Mouse (Mus musculus) liver, adult 2 months (tissue): ENCODE measurements at regions not wholly inside any gene's neighbourhood (a gene's known extent, or its start where the extent isn't known, plus 50 kb on each side); places are given as distances from the start of the nearest gene placed in this dataset.

ENCODE experiments used
- DNase-seq: peaks from one replicate; pipeline ENCODE4 v3.0.0-alpha.2; 2011; ENCODE audit warnings: low read depth, low spot score; ENCODE audit errors: extremely low read depth
- H3K27ac ChIP-seq: fragments of 200-500 bp; replicated peaks from 2 replicates; pipeline ENCODE4 v1.5.1; 2012; ENCODE audit warnings: low read depth, mild to moderate bottlenecking, control low read depth, inconsistent platforms, low read length; ENCODE audit not compliant: insufficient read depth
- H3K27me3 ChIP-seq: fragments of 200-500 bp; 2 replicates; pipeline ENCODE4 v1.6.1; 2012; ENCODE audit warnings: mild to moderate bottlenecking, moderate library complexity, low read length, inconsistent platforms; ENCODE audit not compliant: control insufficient read depth, insufficient read depth
- H3K36me3 ChIP-seq: fragments of 200-500 bp; 2 replicates; pipeline ENCODE4 v1.6.1; 2012; ENCODE audit warnings: low read length, inconsistent platforms; ENCODE audit not compliant: control insufficient read depth, insufficient read depth
- H3K4me1 ChIP-seq: fragments of 200-500 bp; 2 replicates; pipeline ENCODE4 v1.6.1; 2011; ENCODE audit warnings: low read length; ENCODE audit not compliant: control insufficient read depth, insufficient read depth
- H3K4me3 ChIP-seq: fragments of 200-500 bp; 2 replicates; pipeline ENCODE4 v1.5.1; 2011; ENCODE audit warnings: low read depth, mild to moderate bottlenecking, control low read depth, low read length, moderate library complexity; ENCODE audit not compliant: insufficient read depth
- H3K79me2 ChIP-seq: fragments of 200-500 bp; 2 replicates; pipeline ENCODE4 v1.6.1; 2012; ENCODE audit warnings: inconsistent platforms, mild to moderate bottlenecking, low read length, moderate library complexity; ENCODE audit not compliant: control insufficient read depth, insufficient read depth
- H3K9ac ChIP-seq: fragments of 200-500 bp; 2 replicates; pipeline ENCODE4 v1.6.1; 2012; ENCODE audit warnings: low read depth, mild to moderate bottlenecking, control low read depth, inconsistent platforms, low read length
- CTCF ChIP-seq: fragments of 200-500 bp; IDR thresholded peaks from 2 replicates; pipeline ENCODE4 v1.5.1; 2011; ENCODE audit warnings: low read depth, low read length, control low read depth
- POLR2A ChIP-seq: fragments of 200-500 bp; IDR thresholded peaks from 2 replicates; pipeline ENCODE4 v1.6.1; 2011; ENCODE audit warnings: low read length, control low read depth; ENCODE audit not compliant: insufficient read depth; ENCODE audit errors: extremely low read depth
- WGBS: fragments of 180-500 bp; shearing (Covaris S2); methylation state at CpG from one replicate; pipeline ENCODE4 v1.1.7; 2018; 5-methylcytosine and 5-hydroxymethylcytosine counted together

DNA sequence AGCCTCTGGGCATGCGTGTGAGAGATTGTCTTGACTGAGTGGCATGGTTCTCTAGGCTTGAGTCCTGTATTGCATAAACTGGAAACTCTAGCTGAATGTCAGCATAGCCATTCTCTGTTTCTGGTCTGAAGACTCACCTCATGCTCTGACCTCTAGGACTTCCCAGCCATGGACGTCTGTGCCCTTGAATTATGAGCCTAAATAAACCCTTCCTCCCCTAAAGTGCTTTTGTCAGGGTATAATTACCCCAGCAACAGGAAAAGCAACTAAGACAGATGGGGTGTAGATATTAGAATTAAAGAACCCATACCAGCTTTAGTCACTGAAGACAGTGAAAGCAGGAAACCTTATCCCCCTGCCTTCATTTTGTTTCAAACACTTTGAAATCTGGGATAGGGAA lies 253.3 kb downstream of the Tpbg start:
- no peak overlapping the region for H3K27ac ChIP-seq
- no peak overlapping the region for H3K9ac ChIP-seq
- H3K4me1 ChIP-seq, result no peaks in the 10 kb centered on the region
- TF ChIP-seq CTCF (no peak), POLR2A (no peak)
- H3K4me3 ChIP-seq, result no peak overlapping the region
- 68% methylated on average over 2 of the region's 2 CpGs for WGBS
- no peaks in the 10 kb centered on the region for H3K36me3 ChIP-seq
- no peaks in the 10 kb centered on the region for H3K79me2 ChIP-seq
- no peaks in the 10 kb centered on the region for H3K27me3 ChIP-seq
- no peak for DNase-seq

DNA sequence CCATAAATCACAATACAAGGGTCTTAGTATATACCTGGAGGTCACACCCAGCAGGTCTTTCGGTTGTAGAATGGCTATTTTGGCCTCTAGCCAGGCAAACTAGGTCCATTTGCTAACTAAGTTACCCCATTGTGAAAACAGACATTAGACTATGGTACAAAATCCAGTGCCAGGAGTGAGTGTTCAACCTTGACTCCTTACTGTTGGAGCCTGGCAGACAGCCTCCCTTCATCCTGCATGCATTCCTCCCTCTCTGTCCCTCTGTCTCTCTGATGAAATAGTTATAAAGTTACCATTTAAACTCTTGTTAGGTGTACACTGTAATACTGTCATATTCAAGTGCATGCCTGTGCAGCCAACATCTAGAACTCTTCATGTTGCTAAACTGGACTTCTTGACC lies 254.1 kb downstream of the Tpbg start:
- Histone ChIP-seq H3K27me3 (no peaks in the 10 kb centered on the region), H3K4me3 (no peak overlapping the region), H3K9ac (no peak overlapping the region), H3K27ac (no peak overlapping the region), H3K79me2 (no peaks in the 10 kb centered on the region), H3K36me3 (no peaks in the 10 kb centered on the region), H3K4me1 (no peaks in the 10 kb centered on the region)
- 31% methylated on average over 1 of the region's 1 CpGs for WGBS
- DNase-seq, result peak; percentile 56
- TF ChIP-seq CTCF (no peak), POLR2A (no peak)

DNA sequence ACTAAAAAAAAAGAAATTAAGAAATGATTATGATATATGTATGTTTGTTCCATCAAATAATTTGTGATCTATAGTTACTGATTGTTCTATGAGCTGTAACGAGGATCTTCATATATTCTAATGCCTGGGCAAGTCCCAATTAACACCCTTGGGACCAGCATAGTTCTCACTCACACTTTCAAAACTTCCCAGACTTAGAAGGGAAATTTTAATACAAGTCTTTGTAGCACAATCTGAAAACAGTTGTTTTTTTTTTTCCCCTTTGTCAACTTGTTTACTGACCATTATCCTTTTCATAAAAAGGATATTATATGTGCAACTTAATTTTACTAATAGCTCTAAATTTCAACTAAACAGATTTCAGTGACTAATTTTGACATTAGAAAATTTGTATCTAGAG lies 257.1 kb downstream of the Tpbg start:
- DNase-seq, result no peak
- H3K36me3 ChIP-seq, result no peaks in the 10 kb centered on the region
- no peaks in the 10 kb centered on the region for H3K4me1 ChIP-seq
- H3K4me3 ChIP-seq, result no peak overlapping the region
- TF ChIP-seq CTCF (no peak), POLR2A (no peak)
- no peaks in the 10 kb centered on the region for H3K27me3 ChIP-seq
- 92% methylated on average over 1 of the region's 1 CpGs for WGBS
- H3K9ac ChIP-seq, result no peak overlapping the region
- H3K79me2 ChIP-seq, result no peaks in the 10 kb centered on the region
- H3K27ac ChIP-seq, result no peak overlapping the region

DNA sequence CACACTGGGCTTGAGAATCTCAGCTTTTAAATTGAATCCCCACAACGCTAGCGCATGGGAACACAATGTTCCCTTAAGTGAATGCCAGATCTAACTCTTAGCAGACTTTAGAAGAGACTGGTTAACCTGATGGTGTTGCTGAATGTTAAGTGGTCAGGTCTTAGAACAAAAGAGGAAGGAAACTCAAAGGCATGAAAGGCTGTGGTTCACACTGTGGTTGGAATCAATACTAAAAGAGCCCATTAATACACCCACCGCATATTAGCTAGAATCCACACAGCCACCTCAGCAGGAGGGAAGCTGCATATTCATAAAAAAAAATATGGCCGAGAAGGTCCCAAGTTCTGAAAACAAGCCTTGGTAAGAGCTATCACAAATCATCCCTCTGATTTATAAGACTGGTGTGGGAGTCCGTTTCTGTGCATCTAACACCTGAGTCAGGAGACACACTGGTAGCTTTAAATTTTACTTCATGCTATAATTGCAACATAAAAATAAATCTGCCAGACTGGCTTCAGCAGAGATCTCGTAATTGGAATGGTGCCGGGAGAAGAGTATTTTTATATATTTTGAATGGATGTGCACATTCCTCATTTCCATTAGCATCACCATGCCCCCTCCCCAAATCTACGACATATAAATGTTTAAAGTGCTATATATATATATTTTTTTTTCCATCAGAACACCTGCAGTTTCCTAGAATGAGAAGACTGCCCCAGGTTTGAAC lies 259.3 kb downstream of the Tpbg start:
- Histone ChIP-seq H3K27ac (no peak overlapping the region), H3K4me1 (no peaks in the 10 kb centered on the region), H3K27me3 (no peaks in the 10 kb centered on the region), H3K36me3 (no peaks in the 10 kb centered on the region), H3K79me2 (no peaks in the 10 kb centered on the region), H3K9ac (no peak overlapping the region), H3K4me3 (no peak overlapping the region)
- WGBS, result 89% methylated on average over 8 of the region's 8 CpGs
- no peak for TF ChIP-seq CTCF
- TF ChIP-seq POLR2A, result no peak
- no peak for DNase-seq

DNA sequence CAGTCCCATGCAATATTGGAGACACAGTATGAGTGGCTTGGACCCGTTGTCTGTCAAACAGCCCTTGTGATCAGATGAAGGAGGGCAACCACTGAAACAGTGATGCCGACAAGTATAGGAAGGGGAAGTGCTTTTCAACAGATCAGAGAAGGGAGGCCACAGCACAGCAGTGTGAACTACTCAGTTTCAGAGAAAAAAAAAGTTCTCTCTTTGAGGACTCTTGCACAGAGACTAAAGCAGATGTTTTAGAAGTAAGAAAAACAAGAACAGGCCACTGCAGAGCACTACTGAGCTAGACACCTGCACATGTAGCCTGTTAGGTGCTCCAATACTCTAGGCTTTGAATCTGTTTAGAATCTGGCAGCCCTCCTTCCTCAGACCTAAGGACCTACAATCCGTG lies 261.4 kb downstream of the Tpbg start:
- Histone ChIP-seq H3K79me2 (no peaks in the 10 kb centered on the region), H3K27me3 (no peaks in the 10 kb centered on the region), H3K9ac (no peak overlapping the region), H3K4me3 (no peak overlapping the region), H3K36me3 (no peaks in the 10 kb centered on the region), H3K4me1 (no peaks in the 10 kb centered on the region), H3K27ac (no peak overlapping the region)
- DNase-seq, result no peak
- no peak for TF ChIP-seq POLR2A
- TF ChIP-seq CTCF, result no peak
- WGBS, result 84% methylated on average over 3 of the region's 3 CpGs

DNA sequence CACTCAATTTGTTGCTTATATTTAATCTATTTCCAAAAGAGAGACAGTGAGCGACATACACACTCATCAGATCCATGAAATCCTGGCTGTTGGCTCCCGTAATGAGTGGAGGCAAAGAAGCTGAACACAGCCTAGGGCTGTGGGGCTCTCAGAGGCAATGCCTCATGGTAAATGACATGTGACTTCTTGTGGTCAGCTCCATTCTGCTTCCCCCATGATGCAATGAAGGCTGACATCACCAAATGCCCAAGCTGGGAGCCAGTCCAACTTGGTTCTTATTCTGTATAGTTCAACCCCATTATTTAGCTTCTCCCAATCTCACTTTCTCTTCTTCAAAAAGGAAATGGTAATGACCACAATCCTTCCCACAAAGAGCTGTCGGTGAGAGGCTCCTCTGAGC lies 262.5 kb downstream of the Tpbg start:
- Histone ChIP-seq H3K27me3 (no peaks in the 10 kb centered on the region), H3K4me3 (no peak overlapping the region), H3K4me1 (no peaks in the 10 kb centered on the region), H3K27ac (no peak overlapping the region), H3K9ac (no peak overlapping the region), H3K36me3 (no peaks in the 10 kb centered on the region), H3K79me2 (no peaks in the 10 kb centered on the region)
- DNase-seq, result no peak
- WGBS, result 83% methylated on average over 3 of the region's 3 CpGs
- TF ChIP-seq POLR2A, result no peak
- no peak for TF ChIP-seq CTCF
